Mouse (Mus musculus) hindbrain, embryonic 14.5 days (tissue): ENCODE measurements at regions not wholly inside any gene's neighbourhood (a gene's known extent, or its start where the extent isn't known, plus 50 kb on each side); places are given as distances from the start of the nearest gene placed in this dataset.

Source experiments
- ATAC-seq: fragments of 200-750 bp; cut with Nextera tagmentation; 2 replicates; pipeline ENCODE4 v1.8.0; 2017; ENCODE audit warnings: moderate number of reproducible peaks, mild to moderate bottlenecking, moderate TSS enrichment, moderate library complexity; ENCODE audit not compliant: low FRiP score
- DNase-seq: peaks from one replicate; pipeline ENCODE4 v3.0.0-alpha.2; 2015; ENCODE audit warnings: low spot score
- H3K27ac ChIP-seq: fragments of 300-500 bp; sonication (generic); 2 replicates; pipeline ENCODE4 v1.5.1; 2014; ENCODE audit warnings: mild to moderate bottlenecking, moderate library complexity
- H3K27me3 ChIP-seq: fragments of 300-500 bp; sonication (generic); 2 replicates; pipeline ENCODE4 v1.6.1; 2014; ENCODE audit warnings: mild to moderate bottlenecking, low read length, mixed read lengths; ENCODE audit not compliant: control insufficient read depth, insufficient read depth
- H3K36me3 ChIP-seq: fragments of 300-500 bp; sonication (generic); replicated peaks from 2 replicates; pipeline ENCODE4 v1.6.1; 2014; ENCODE audit not compliant: control insufficient read depth, insufficient read depth
- H3K4me1 ChIP-seq: fragments of 300-500 bp; sonication (generic); replicated peaks from 2 replicates; pipeline ENCODE4 v1.6.1; 2014; ENCODE audit warnings: antibody characterized with exemption, low read length, mixed read lengths; ENCODE audit not compliant: control insufficient read depth, insufficient read depth
- H3K4me2 ChIP-seq: fragments of 300-500 bp; sonication (generic); replicated peaks from 2 replicates; pipeline ENCODE4 v1.6.1; 2014; ENCODE audit warnings: mild to moderate bottlenecking, moderate library complexity
- H3K4me3 ChIP-seq: fragments of 300-500 bp; sonication (generic); replicated peaks from 2 replicates; pipeline ENCODE4 v1.5.1; 2014; ENCODE audit warnings: mild to moderate bottlenecking, low read length
- H3K9ac ChIP-seq: fragments of 300-500 bp; sonication (generic); 2 replicates; pipeline ENCODE4 v1.6.1; 2014
- H3K9me3 ChIP-seq: fragments of 300-500 bp; sonication (generic); 2 replicates; pipeline ENCODE4 v1.6.1; 2016; ENCODE audit warnings: low read length; ENCODE audit not compliant: control insufficient read depth
- WGBS: fragments of 180-500 bp; shearing (Covaris S2); extraction: QIAGEN DNeasy Blood & Tissue Kit; methylation state at CpG from one replicate; pipeline ENCODE4 v1.1.7; 2014; 5-methylcytosine and 5-hydroxymethylcytosine counted together

GRCm38 (mm10) chr1:190284138-190284537 is 113.6 kb upstream of the Prox1 start:
- WGBS: 72% methylated on average over 9 of the region's 9 CpGs

GRCm38 (mm10) chr1:190280081-190280858 is 109.8 kb upstream of the Prox1 start:
- no peaks in the 10 kb centered on the region for H3K9me3 ChIP-seq
- H3K27ac ChIP-seq: no peak overlapping the region
- H3K4me3 ChIP-seq: no peak overlapping the region
- WGBS: 55% methylated on average over 18 of the region's 18 CpGs
- no peak overlapping the region for H3K4me2 ChIP-seq
- ATAC-seq (no peak), DNase-seq (no peak)
- no peaks in the 10 kb centered on the region for H3K36me3 ChIP-seq
- no peak overlapping the region for H3K9ac ChIP-seq
- H3K27me3 ChIP-seq: no peaks in the 10 kb centered on the region
- peaks cover 14% of the 10 kb centered on the region for H3K4me1 ChIP-seq

More at GRCm38 (mm10) chr1:190284138-190284537, 113.6 kb upstream of the Prox1 start:
- H3K36me3 ChIP-seq: no peaks in the 10 kb centered on the region
- peaks cover 24% of the 10 kb centered on the region for H3K4me1 ChIP-seq
- H3K27ac ChIP-seq: no peak overlapping the region
- H3K4me3 ChIP-seq: no peak overlapping the region
- DNase-seq (no peak), ATAC-seq (no peak)
- H3K27me3 ChIP-seq: no peaks in the 10 kb centered on the region
- H3K9ac ChIP-seq: no peak overlapping the region
- H3K4me2 ChIP-seq: no peak overlapping the region
- H3K9me3 ChIP-seq: no peaks in the 10 kb centered on the region

- H3K36me3 ChIP-seq: no peaks in the 10 kb centered on the region
- no peak for ATAC-seq
- H3K4me3 ChIP-seq: no peak overlapping the region
- no peaks in the 10 kb centered on the region for H3K9me3 ChIP-seq
- H3K4me1 ChIP-seq: no peaks in the 10 kb centered on the region
- DNase-seq: no peak
- no peak overlapping the region for H3K27ac ChIP-seq
- H3K27me3 ChIP-seq: no peaks in the 10 kb centered on the region
- H3K9ac ChIP-seq: no peak overlapping the region
- WGBS: 79% methylated on average over 6 of the region's 6 CpGs
- no peak overlapping the region for H3K4me2 ChIP-seq
Measured at GRCm38 (mm10) chr1:190274911-190275310, 104.4 kb upstream of the Prox1 start.

- H3K9ac ChIP-seq: no peak overlapping the region
- H3K4me3 ChIP-seq: no peak overlapping the region
- ATAC-seq: no peak
- no peaks in the 10 kb centered on the region for H3K4me1 ChIP-seq
- H3K9me3 ChIP-seq: no peaks in the 10 kb centered on the region
- no peaks in the 10 kb centered on the region for H3K36me3 ChIP-seq
- no peak overlapping the region for H3K27ac ChIP-seq
- DNase-seq: no peak
- H3K4me2 ChIP-seq: no peak overlapping the region
- no peaks in the 10 kb centered on the region for H3K27me3 ChIP-seq
- 76% methylated on average over 17 of the region's 17 CpGs for WGBS
Measured at GRCm38 (mm10) chr1:190270784-190271385, 100.4 kb upstream of the Prox1 start.

GRCm38 (mm10) chr1:190269181-190269580 is 98.7 kb upstream of the Prox1 start:
- ATAC-seq: no peak

GRCm38 (mm10) chr1:190265085-190265780 is 94.7 kb upstream of the Prox1 start:
- H3K9me3 ChIP-seq: no peaks in the 10 kb centered on the region
- WGBS: 74% methylated on average over 9 of the region's 9 CpGs
- no peak for ATAC-seq

More at GRCm38 (mm10) chr1:190269181-190269580, 98.7 kb upstream of the Prox1 start:
- Histone ChIP-seq H3K27me3 (no peaks in the 10 kb centered on the region), H3K27ac (no peak overlapping the region), H3K9ac (no peak overlapping the region), H3K9me3 (no peaks in the 10 kb centered on the region), H3K4me3 (no peak overlapping the region), H3K4me2 (no peak overlapping the region), H3K4me1 (no peaks in the 10 kb centered on the region), H3K36me3 (no peaks in the 10 kb centered on the region)
- DNase-seq: no peak
- 89% methylated on average over 7 of the region's 7 CpGs for WGBS

GRCm38 (mm10) chr1:190264501-190264900 is 94.0 kb upstream of the Prox1 start:
- H3K4me1 ChIP-seq: no peaks in the 10 kb centered on the region
- 71% methylated on average over 8 of the region's 8 CpGs for WGBS
- no peak overlapping the region for H3K27ac ChIP-seq
- no peak for DNase-seq
- H3K9me3 ChIP-seq: no peaks in the 10 kb centered on the region
- H3K9ac ChIP-seq: no peak overlapping the region
- no peak overlapping the region for H3K4me2 ChIP-seq
- H3K27me3 ChIP-seq: no peaks in the 10 kb centered on the region
- no peaks in the 10 kb centered on the region for H3K36me3 ChIP-seq
- ATAC-seq: no peak
- H3K4me3 ChIP-seq: no peak overlapping the region

More at GRCm38 (mm10) chr1:190265085-190265780, 94.7 kb upstream of the Prox1 start:
- no peaks in the 10 kb centered on the region for H3K27me3 ChIP-seq
- no peaks in the 10 kb centered on the region for H3K4me1 ChIP-seq
- DNase-seq: no peak
- H3K27ac ChIP-seq: no peak overlapping the region
- H3K9ac ChIP-seq: no peak overlapping the region
- H3K36me3 ChIP-seq: no peaks in the 10 kb centered on the region
- no peak overlapping the region for H3K4me3 ChIP-seq
- no peak overlapping the region for H3K4me2 ChIP-seq

- no peak for DNase-seq
Measured at GRCm38 (mm10) chr1:190263620-190264019, 93.1 kb upstream of the Prox1 start.

GRCm38 (mm10) chr1:190259576-190259975 is 89.1 kb upstream of the Prox1 start:
- Histone ChIP-seq H3K27me3 (no peaks in the 10 kb centered on the region), H3K9ac (no peak overlapping the region), H3K36me3 (no peaks in the 10 kb centered on the region), H3K4me3 (no peak overlapping the region), H3K4me1 (no peaks in the 10 kb centered on the region), H3K27ac (no peak overlapping the region), H3K4me2 (no peak overlapping the region), H3K9me3 (no peaks in the 10 kb centered on the region)
- no peak for ATAC-seq
- no peak for DNase-seq
- WGBS: 86% methylated on average over 13 of the region's 13 CpGs

More at GRCm38 (mm10) chr1:190263620-190264019, 93.1 kb upstream of the Prox1 start:
- WGBS: 34% methylated on average over 7 of the region's 7 CpGs
- H3K27me3 ChIP-seq: no peaks in the 10 kb centered on the region
- no peak overlapping the region for H3K4me2 ChIP-seq
- no peaks in the 10 kb centered on the region for H3K36me3 ChIP-seq
- no peak overlapping the region for H3K27ac ChIP-seq
- no peak overlapping the region for H3K9ac ChIP-seq
- H3K9me3 ChIP-seq: no peaks in the 10 kb centered on the region
- no peaks in the 10 kb centered on the region for H3K4me1 ChIP-seq
- ATAC-seq: no peak
- H3K4me3 ChIP-seq: no peak overlapping the region
